Mouse (Mus musculus) E14TG2a.4 (cell line): ENCODE results near the gene Pds5a.

Experiments used
- CTCF ChIP-seq: conservative IDR thresholded peaks from 2 replicates; pipeline ENCODE4 v1.5.1; 2014; ENCODE audit warnings: low read length
- NANOG ChIP-seq: IDR thresholded peaks from 2 replicates; pipeline ENCODE4 v1.6.1; 2014; ENCODE audit warnings: borderline replicate concordance, low read length, mixed read lengths
- POU5F1 ChIP-seq: IDR thresholded peaks from 2 replicates; pipeline ENCODE4 v1.6.1; 2014; ENCODE audit warnings: low read length, borderline replicate concordance

DNA sequence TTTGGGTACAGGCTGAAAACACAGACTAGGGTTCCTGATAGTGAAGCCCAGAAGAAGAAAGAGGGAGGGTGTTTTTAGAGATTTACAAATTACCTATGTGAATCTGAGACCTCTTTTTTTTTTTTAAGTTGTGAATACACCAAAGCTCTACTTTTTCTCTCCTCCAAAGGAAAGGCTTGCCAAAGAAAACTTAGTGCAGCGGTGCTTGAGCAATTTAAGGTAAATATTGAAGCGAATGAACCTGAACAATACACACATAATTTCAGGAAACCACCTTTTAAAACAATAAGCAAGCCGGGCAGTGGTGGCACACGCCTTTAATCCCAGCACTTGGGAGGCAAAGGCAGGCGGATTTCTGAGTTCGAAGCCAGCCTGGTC, 675 bp upstream of the Pds5a start:
- no peak for TF ChIP-seq CTCF
- TF ChIP-seq POU5F1, result no peak
- no peak for TF ChIP-seq NANOG
